Mouse (Mus musculus) stomach, embryonic 16.5 days (tissue): Measurements from ENCODE around the gene Banf2. TPM values are rescaled to one million over a fixed set of nuclear protein-coding genes. Genes with fewer than 3 reads are reported as not detected.

Experiments used
- polyA plus RNA-seq: library from polyadenylated mRNA; unstranded; fragments of >200 nt; fragmentation: Nextera tagmentation; extraction: Ambion mirVana; gene quantifications from 2 replicates; pipeline ENCODE4 v1.2.1, GENCODE M21; 2015

Banf2 gene
- polyA plus RNA-seq, 1 experiment from 2014 or later: not detected

Other genes starting within 250 kb of the Banf2 start
- 1.1 and 1.7 TPM in 2 replicates for gene Bfsp1, start 169.9 kb upstream of the Banf2 start, polyA plus RNA-seq
- 852 and 990 TPM in 2 replicates for gene Dstn, start 117.7 kb upstream of the Banf2 start, polyA plus RNA-seq
- 94.1 and 115 TPM in 2 replicates for gene Rrbp1, start 21.8 kb upstream of the Banf2 start, polyA plus RNA-seq
- gene Mgme1, start 237.6 kb downstream of the Banf2 start, polyA plus RNA-seq: 18.3 and 20.0 TPM in 2 replicates
- 106 and 109 TPM in 2 replicates for gene Snx5, start 237.8 kb downstream of the Banf2 start, polyA plus RNA-seq